Mouse (Mus musculus) adrenal gland, postnatal 25 days (tissue): ENCODE results near the gene Pced1b. TPM values are rescaled to one million over a fixed set of nuclear protein-coding genes. Genes with fewer than 3 reads are reported as not detected.
"Not testable (repeated sequence)": the region's sequence is repeated elsewhere in the genome, so short reads cannot be mapped to it uniquely, and the experiment has no call there.

ENCODE experiments used
- DNase-seq: peaks from one replicate; pipeline ENCODE4 v3.0.0; 2021; ENCODE audit warnings: mixed read lengths
- total RNA-seq: library from RNA; stranded (reverse); gene quantifications from 2 replicates; pipeline ENCODE4 v1.2.3, GENCODE M21; 2021

The Pced1b gene
- total RNA-seq, 1 experiment from 2014 or later: 27.6 TPM

DNA sequence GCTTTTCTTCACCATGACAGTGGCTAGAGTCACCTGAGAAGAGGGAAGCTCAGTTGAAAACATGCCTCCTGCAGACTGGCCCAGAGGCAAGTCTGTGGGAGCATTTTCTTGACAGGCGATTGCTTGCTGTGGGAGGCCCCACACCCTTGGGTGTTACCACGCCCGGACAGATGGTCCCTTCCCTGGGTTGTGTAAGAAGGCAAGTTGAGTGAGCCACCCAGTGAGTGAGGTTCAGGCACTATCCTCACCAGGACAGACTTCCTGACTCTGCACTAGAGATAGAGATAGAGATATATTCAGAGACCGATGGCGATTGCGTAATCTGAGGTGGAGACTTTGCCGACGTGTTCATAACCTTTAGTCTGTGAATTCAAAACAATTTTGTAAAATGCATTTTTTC is 96.0 kb downstream of the Pced1b start:
- no peak for DNase-seq

DNA sequence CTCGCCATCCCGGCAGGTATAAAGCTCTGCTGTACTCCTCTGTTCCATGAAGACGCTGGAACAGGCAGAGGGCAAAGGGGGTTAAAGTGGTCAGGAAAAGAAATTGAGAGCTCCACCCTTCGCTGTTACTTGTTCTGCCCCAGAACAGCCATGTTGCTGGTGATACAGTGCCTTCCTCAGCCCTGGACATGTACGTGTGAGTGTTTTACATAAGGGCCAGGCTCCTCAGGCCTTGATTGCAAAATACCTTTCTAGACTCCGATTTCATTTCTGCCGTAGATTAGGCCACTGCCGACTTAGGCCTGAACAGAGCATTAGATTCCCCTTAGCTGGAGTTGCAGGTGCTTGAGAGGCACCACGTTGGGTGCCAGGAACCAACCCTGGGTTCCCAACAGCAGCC is 97.0 kb downstream of the Pced1b start:
- no peak for DNase-seq

DNA sequence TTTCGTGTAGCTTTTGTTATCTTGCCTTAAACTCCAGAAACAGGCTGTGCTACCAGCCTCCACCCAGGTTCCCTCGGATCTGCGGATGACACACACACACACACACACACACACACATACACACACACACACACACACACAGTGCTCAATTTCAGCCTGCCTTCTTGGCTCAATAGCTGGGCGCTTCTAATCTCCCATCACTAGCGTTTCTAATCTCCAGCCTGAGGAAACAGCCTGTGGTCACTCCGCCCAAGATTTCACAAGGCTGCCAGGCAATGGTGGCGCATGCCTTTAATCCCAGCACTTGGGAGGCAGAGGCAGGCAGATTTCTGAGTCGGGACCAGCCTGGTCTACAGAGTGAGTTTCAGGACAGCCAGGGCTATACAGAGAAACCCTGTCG is 98.2 kb downstream of the Pced1b start:
- DNase-seq: no peak

DNA sequence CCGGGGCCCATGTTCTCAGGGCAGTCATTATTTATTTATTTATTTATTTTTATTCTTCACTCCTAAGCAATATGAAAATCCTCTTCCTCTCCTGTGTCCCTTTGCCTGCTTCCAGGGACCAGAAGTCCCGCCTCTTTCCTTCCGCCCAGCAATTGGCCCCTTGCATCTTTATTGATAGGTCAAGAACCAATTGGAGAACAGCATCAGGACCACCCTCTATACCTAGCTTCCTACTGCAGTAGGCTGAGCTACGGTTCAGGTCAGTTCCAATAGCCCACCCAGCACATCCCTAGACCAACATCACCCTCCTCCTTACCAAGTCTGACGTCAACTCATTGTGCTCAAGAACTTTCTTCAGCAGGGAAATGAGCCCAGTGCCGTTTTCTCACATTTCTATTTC is 99.0 kb downstream of the Pced1b start:
- no peak for DNase-seq

DNA sequence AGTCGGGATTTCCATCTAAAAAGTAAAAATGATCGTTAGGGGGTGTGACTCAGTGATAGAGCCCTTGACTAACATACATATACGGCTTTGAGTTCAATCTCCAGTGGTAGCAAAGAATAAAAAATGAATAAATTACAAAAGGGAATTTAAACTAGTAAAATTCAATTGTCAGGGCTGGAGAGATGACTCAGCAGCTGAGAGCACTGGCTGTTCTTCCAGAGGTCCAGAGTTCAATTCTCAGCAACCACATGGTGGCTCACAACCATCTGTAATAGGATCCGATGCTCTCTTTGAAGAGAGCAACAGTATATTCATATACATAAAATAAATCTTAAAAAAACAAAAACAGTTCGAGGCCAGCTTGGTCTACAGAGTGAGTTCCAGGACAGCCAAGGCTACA is 99.5 kb downstream of the Pced1b start:
- DNase-seq: no peak

DNA sequence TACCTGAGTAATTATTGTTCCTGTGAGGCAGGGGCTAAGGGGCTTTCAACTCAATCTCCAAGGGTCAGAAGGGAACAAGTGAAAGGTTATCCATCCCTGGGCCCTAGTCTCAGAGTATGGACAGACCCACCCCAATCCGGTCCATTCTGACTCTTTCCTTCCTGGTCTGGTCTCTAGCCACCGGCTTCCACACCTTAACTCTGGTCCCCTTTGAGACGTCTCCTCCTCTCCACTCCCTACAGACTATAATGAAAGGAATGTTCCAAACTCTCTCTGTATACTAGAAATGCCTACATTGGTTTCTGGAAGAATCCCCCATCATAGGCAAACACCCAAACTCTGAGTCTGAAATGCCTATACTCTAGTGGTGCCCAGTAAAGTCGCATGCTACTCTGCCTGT is 100.0 kb downstream of the Pced1b start:
- no peak for DNase-seq

DNA sequence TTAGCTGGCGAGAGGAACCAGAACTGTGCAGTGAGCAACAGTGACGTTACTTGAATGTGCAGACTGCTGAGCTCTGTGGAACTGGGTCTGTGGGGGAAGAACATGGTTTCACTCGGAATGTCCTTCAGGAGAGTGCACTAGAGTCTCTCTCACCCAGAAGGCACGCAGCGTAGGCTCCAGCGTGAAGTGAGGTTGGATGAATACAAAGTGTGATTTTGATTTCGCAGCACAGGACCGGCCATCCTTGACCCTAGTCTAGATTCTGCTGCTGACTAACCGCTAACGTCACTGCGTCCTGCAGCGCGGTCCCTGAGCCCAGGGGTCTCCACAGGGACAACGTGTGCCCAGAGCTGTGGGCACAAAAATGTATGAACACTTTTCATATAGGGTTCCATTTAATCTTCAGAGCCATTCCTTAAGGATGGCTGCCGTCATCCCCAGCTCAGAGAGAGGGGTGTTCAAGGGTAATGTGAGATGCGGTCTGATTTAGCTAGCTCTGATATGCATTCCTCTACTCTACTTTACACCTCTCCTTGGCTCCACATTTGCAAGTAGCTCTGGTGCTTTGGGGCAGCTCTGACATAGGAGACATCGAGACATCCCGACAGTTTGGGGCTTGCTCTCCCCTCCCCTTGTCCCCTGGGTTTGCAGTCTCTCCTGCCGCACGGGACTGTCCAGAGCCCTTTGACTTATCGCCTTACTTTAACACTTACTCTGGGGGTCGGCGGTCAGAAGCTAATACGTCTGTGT is 101.8 kb downstream of the Pced1b start:
- peak; percentile 37 for DNase-seq

DNA sequence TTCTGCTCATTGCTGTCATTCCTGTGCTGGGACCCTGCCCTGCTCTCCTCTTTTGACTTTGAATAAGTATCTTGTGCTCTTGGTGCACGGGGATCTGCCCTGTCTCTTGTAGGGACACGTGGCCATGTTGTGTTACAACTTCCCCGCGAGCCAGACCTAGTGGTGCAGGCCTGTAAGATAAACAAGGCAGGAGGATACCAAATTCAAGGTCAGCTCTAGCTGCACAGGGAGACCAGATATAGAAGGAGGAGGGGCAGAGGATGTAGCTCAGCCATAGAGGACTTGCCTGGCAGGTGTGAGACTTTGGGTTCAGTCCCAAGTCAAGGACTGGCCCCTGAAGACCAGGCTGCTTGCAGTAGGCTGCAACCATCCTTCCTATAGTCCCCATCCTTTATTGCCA is 103.6 kb downstream of the Pced1b start:
- DNase-seq: no peak

DNA sequence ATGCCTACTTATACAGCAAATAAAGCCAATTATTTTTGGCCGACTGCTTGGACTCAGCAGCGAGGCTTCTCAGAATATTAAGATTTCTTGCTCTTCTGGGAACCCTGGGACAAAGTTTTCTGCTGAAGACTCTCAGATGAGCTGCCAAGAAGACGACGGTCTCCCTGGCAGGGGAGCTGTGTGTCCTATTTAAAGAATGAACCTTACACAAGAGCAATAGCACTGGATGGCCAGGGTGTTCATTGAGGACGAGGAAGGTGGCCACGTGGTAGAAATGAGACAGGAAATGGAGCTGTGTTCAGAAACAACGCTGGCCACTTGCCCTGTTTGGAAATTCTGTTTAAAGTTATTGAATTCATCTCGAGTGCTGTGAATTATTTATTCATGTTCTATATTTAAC is 104.1 kb downstream of the Pced1b start:
- DNase-seq: peak; percentile 20

DNA sequence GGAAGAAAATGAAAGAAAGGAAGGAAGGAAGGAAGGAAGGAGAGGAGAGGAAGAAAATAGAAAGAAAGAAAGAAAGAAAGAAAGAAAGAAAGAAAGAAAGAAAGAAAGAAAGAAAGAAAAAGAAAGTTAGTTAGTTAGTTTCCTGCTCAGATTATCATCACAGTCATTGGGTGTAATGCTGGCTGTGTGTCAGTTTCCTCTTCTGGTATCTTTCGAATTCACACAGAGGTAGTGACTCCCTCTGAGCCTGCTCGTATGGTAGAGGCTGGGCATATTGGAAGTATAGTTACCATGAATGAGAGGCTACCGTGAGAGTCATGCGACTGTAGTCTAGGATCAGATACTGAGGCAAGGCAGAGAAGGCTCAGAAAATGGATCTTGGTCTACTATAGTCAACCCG is 104.8 kb downstream of the Pced1b start:
- no peak for DNase-seq

DNA sequence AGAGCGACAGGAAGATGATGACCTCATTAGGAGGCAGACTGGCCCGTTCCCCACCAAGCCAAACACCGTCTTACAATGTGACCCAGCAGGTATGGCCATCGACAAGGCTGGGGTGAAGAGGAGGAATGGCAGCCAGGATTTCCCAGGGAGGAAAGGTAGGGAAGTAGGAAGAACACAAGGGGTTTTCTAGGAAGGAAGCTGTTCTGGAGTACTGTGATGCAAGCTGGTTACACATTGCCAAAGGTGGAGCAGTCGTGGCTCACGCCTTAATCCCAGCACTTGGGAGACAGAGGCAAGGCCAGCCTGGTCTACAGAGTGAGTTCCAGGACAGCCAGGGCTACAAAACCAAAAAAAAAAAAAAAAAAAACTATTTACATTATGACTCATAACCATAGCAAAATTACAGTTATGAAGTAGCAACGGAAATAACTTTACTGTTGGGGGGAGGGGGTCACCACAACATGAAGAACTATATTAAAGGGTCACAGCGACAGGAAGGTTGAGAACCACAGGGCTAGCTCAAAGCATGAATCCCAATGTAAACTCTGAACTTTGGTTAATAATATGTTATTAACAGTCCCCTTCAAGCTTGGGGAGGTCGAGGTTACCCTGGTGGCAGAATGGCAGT is 108.9 kb downstream of the Pced1b start:
- DNase-seq: no peak

DNA sequence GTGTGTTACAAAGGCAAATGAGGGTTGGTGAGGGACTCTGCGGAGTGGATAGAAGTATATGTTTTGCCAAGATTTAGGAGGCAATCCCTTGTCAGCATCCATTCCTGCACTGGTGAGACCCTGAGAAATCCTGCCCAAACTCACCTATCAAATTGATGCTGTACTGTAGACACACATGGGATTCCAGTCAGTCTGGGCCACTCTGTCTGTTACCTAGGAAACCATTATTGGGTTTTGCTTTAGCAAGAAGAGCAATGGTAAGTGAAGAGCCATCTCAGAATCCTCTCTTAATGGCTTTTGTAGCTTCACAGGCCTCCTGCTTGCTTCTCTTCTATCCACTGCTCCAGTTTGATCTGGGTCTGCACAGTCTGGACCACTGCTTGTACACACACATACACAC is 110.1 kb downstream of the Pced1b start:
- no peak for DNase-seq

DNA sequence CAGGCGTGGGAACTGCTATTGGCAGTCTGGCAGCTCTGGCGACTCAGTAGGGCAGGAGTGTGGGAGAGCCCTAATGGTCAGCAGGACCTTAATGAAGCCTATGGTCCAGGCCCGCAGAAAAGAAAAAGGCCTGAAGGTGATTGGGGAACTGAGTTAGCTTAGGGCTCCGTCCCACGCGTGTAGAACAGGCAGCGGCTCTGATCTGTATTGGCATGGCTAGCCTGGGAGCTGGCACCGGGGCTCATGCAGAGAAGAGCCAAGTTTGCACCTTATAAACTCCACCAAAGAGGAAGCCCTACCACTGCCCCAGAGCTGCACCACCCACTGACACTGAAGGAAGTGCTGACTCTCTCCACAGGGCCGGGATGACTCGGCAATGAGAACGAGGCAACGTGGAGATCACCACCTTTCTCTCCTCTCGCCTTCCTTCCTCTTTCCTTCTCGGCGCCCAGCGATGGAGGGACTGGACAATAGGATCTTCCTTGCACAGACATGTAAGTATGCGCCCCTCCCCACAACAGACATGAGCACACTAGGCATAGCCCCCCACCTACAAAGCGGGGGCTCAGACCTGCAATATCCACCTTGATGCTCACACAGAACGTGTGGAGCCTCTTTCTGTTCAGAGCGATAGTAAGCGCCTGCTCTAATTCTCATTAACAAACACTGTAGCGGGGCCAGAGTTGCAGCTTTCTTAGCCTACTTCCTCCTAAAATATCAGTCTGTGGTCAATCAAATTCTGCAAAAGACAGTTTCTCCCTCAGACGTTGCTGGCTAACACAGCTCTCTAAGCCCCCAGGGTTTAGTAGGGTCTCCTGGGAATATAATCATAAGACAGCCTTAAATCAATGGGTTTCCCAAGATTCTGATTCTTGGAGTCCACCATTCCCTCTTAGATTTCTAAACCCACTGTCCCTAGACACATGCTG is 114.2 kb downstream of the Pced1b start:
- DNase-seq: no peak

DNA sequence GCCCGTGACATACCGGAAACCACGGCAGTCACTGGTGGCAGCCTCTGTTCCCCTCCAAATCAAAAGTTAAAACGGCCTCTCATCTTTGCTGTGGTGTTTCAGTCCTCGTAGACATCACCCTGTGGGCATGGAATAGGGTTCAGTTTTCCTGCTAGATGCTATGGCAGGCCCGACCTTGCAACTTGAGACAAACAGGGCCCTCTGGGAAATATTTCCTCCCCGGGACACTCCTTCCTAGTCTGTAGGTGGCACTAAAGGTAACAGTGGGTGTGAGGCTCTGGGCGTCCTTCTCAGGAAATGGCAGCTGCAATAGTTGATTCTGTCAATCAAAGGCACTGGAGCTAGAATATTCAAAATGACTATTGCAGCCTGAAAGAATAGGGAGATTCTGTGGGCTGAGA is 114.9 kb downstream of the Pced1b start:
- no peak for DNase-seq

DNA sequence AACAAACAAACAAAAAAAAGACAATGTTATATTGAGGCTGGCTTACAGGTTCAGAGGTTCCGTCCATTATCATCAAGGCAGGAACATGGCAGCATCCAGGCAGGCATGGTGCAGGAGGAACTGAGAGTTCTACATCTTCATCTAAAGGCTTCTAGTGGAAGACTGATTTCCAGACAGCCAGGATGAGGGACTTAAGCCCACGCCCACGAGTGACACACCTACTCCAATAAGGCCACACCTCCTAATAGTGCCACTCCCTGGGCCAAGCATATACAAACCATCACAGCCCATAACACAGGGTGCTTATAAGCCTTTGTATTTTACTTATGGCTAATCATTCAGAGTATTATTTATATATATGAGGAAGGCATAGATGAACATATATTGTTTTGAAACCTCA is 117.4 kb downstream of the Pced1b start:
- not testable (repeated sequence) for DNase-seq

DNA sequence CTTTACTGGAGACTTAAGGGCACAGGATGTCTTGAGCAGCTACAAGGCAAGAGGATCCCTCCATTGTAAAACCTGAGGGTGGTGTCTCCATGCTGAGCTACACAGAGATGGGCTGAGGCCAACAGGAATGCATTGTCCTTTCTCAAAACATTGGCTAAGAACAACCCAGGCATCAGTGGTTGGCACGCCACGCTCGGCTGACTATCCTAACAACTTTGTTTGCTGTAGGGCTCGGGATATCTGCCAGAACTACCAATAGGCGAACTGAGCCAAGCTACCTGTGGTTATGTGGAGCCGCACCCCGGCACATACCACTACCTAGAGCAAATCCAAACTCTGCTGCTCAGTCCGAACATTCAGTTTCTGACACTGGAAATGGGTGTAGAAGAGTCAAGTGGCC is 118.1 kb downstream of the Pced1b start:
- DNase-seq: no peak

DNA sequence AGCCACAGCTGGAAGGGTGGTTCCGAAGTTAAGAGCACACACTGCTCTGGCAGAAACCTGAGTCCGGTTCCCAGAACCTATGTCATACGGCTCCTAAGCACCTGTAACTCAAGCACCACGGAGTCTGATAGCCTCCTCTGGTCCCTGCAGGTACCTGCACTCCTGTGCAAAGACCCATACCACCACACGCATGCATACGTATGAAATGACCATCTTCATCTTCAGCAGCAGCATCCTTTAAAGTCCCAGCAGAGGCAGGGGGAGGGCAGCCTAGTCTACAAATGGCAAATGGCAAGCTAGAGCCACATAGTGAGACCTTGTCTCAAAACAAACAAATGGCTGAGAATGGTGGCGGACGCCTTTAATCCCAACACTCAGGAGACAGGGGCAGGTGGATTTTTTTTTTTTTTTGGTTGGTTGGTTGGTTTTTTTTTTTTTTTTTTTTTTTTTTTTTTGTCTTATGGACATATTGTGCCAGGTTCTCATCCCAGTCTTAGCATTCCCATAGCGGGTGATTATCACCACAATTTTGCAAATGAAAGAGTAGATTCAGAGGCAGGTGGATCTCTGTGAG is 121.2 kb downstream of the Pced1b start:
- no peak for DNase-seq

DNA sequence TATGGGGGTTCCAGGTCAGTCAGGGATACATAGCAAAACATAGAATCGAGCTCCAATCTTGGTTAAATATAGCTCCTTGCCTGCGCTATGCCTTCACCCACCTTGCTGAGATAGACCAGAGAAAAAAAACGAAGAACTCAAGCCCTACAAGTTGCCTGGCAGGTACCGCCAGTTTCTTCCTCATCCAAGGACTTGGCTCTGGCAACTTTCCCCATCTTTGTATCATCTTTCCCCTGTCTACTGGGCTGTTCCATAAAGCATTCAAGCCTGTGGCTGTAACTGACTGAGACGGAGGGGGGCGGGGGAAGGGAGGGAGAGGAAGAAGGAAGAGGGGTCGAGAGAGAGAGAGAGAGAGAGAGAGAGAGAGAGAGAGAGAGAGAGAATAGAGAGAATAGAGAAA is 121.7 kb downstream of the Pced1b start:
- DNase-seq: no peak

DNA sequence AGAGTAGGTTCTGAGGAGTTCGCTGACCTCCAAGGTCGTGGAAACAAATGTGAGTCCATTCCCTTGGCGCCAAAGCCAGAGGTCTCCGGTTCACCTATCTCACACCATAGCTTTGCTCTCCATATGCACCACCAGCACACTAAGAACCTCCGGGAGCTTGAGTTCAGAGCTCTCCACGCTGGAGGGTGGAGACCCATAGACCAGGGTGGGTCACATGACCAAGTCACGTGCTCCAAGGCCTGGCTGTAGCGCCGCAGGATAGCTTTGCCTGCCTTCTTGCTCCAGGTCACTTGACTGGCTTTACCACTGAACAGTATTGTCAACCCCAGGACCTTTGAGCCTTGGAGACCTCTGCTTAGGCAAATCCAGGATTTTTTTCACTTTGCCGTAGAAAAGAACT is 122.2 kb downstream of the Pced1b start:
- DNase-seq: no peak

DNA sequence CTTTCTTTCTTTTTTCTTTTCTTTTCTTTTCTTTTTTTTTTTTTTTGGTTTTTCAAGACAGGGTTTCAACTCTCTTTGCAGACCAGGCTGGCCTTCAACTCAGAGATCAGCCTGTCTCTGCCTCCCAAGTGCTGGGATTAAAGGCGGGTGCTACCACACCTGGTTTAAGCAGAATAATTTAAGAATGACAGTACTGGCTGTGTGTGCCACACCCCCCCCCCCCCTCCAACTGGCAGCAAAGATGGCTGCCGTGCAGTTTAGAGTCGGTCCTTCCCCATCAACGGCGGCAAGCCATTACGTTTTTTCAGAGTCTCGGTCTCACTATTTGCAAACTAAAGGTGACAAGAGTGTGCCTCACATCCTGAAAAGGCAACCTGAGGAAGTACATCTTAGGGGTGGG is 124.0 kb downstream of the Pced1b start:
- no peak for DNase-seq

DNA sequence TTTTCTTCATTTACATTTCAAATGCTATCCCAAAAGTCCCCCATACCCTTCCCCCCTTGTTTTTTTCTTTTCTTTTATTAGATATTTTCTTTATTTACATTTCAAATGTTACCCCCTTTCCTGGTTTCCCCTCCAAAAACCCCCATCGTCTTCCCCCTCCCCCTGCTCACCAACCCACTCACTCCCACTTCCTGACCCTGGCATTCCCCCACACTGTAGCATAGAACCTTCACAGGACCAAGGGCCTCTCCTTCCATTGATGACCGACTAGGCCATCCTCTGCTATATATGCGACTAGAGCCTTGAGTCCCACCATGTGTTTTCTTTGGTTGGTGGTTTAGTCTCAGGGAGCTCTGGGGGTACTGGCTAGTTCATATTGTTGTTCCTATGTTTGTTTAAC is 125.1 kb downstream of the Pced1b start:
- not testable (repeated sequence) for DNase-seq

DNA sequence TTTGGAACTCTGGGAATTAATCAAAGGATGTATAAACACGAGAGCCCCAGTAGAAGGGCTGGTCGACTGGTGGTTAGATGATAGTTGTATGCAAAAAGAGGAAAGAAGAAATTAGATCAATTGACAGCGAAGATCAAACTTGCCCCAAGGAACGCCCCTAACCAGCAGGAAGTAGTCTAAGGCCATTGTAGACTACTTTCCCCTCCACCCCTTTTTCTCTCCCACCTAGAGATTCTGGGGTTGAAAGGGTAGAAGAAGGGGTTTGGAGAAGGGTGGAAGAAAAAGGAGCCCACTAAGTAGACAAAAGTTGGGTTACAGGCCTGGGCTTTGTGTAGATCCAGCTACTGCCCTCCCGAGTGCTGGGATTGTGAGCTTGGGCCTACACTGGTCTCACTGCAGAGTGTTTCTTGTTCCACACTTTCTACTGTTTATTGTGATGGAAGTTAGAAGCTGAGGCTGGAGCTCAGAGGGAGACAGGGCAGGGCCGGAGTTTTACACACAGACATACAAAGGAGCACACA is 125.8 kb downstream of the Pced1b start:
- no peak for DNase-seq
